9 mouse cellular contexts compared by ENCODE assay signal in the genomic region with DNA sequence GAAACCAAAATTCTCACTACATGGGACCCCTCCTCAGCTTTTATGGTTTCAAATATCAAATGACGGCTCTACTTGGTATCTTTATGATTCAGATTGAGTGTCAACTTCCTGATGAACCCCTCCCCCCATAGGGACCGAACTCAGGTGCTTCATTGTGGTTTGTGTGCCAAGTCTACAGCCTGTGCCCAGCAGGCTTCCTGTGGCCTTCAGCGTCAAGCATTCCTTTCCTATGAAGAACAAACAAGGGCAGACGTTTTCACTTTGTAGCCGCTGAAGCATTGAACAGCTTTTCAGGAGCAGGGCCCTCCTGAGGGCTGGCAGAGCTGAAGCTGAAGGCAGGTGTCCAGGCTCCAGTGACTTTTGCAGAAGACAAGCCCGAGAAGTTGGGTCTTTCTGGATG. TPM values are rescaled to one million over a fixed set of nuclear protein-coding genes. Genes with fewer than 3 reads are reported as not detected.
A peak's percentile ranks its signal among the peaks of the same experiment; 100 is the strongest.
DNase-seq lines count a peak whose midpoint lies in the region; ATAC-seq and TF ChIP-seq lines count a peak whose summit lies in the region.
"Had no signal": no experiment of that assay in that cellular context is flagged by ENCODE, and none has a peak within 500 bp of the region (broad histone marks: within the 10 kb centered on the region; RNA-seq: fewer than 3 reads in every experiment).

No protein-coding gene starts in this region.

- peaks cover 32% of the 10 kb centered on the region for H3K36me3 ChIP-seq in heart, embryonic 13.5 days
- peaks cover 31% of the 10 kb centered on the region for H3K36me3 ChIP-seq in lung, embryonic 14.5 days (ENCODE audit: insufficient read depth)
- peaks cover 21% of the 10 kb centered on the region for H3K36me3 ChIP-seq in small intestine, adult 2 months (ENCODE audit: control insufficient read depth, insufficient read depth, low read length)

- no peak overlapping the region for H3K4me3 ChIP-seq in heart, embryonic 13.5 days
- H3K4me3 ChIP-seq in lung, embryonic 14.5 days (ENCODE audit: low read depth, low read length) = no peak overlapping the region
- H3K4me3 ChIP-seq in small intestine, adult 2 months (ENCODE audit: low read depth, low read length) = peak overlapping the region; percentile 18; the same call in 1 of the 2 replicates
- H3K4me3 ChIP-seq: heart, embryonic 12.5 days had no signal

- peak overlapping the region; percentile 59; the same call in 1 of the 2 replicates for H3K9ac ChIP-seq in heart, embryonic 13.5 days
- no peak overlapping the region; the same call in 1 of the 2 replicates for H3K9ac ChIP-seq in lung, embryonic 14.5 days
- H3K9ac ChIP-seq: heart, embryonic 12.5 days had no signal

- H3K27me3 ChIP-seq in heart, embryonic 13.5 days (replicated peaks) = no peaks in the 10 kb centered on the region
- H3K27me3 ChIP-seq in lung, embryonic 14.5 days (ENCODE audit: insufficient read depth, low read length) = no peaks in the 10 kb centered on the region
- H3K27me3 ChIP-seq in small intestine, adult 2 months (ENCODE audit: control insufficient read depth, insufficient read depth, low read length) = no peaks in the 10 kb centered on the region
- H3K27me3 ChIP-seq: heart, embryonic 12.5 days had no signal

- no peak for DNase-seq in heart, postnatal 10 days
- DNase-seq in lung, adult 18-20 months = peak; percentile 30 to 65
- DNase-seq in lung, postnatal 14 days = no peak
- peak; percentile 68 for DNase-seq in lung, embryonic 14.5 days
- no peak for DNase-seq in right cerebral cortex, adult 2 months (ENCODE audit: low spot score in 2 of 2)
- DNase-seq: kidney, adult 18-20 months had no signal

- H3K9me3 ChIP-seq in heart, embryonic 13.5 days = no peaks in the 10 kb centered on the region
- H3K9me3 ChIP-seq in lung, embryonic 14.5 days (ENCODE audit: low read depth, low read length) = no peaks in the 10 kb centered on the region
- H3K9me3 ChIP-seq: heart, embryonic 12.5 days had no signal

- H3K27ac ChIP-seq in heart, embryonic 13.5 days (replicated peaks) = peak overlapping the region; percentile 79; the same call in 1 of the 2 replicates
- H3K27ac ChIP-seq in lung, embryonic 14.5 days (ENCODE audit: low read depth) = peak overlapping the region; percentile 76
- no peak overlapping the region for H3K27ac ChIP-seq in small intestine, adult 2 months (ENCODE audit: insufficient read depth, low read depth, low read length)

- 42% methylated on average over 6 of the region's 6 CpGs for WGBS in heart, embryonic 13.5 days
- 37% methylated on average over 6 of the region's 6 CpGs for WGBS in lung, embryonic 14.5 days
- 14% methylated on average over 6 of the region's 6 CpGs for WGBS in small intestine, adult 2 months

- no peak for ATAC-seq in heart, embryonic 13.5 days (ENCODE audit: extremely low read depth, insufficient number of reproducible peaks, low FRiP score, low TSS enrichment)
- ATAC-seq in lung, embryonic 14.5 days (ENCODE audit: insufficient read depth) = 0 out of 2 replicates have a peak, but pooled peaks have one; percentile 22

- H3K4me1 ChIP-seq in heart, embryonic 13.5 days = peaks cover 40% of the 10 kb centered on the region
- H3K4me1 ChIP-seq in lung, embryonic 14.5 days (ENCODE audit: insufficient read depth) = peaks cover 7% of the 10 kb centered on the region; the same call in 1 of the 2 replicates
- no peaks in the 10 kb centered on the region for H3K4me1 ChIP-seq in small intestine, adult 2 months (ENCODE audit: control insufficient read depth, insufficient read depth, insufficient read length, low read length)

- TF ChIP-seq CTCF in lung, embryonic 14.5 days (IDR thresholded peaks at IDR 0.05; ENCODE audit: low read depth) = no peak
- no peak for TF ChIP-seq CTCF in small intestine, adult 2 months (IDR thresholded peaks at IDR 0.05; ENCODE audit: extremely low read depth, insufficient read length, insufficient replicate concordance, low read depth, low read length)

- peak overlapping the region; percentile 11; the same call in 1 of the 2 replicates for H3K4me2 ChIP-seq in heart, embryonic 13.5 days
- peak overlapping the region; percentile 27; the same call in 1 of the 2 replicates for H3K4me2 ChIP-seq in lung, embryonic 14.5 days
- H3K4me2 ChIP-seq: heart, embryonic 12.5 days had no signal

- no peak for TF ChIP-seq POLR2A in small intestine, adult 2 months (IDR thresholded peaks at IDR 0.05; ENCODE audit: low read depth, low read length)

- intact Hi-C loops in heart, postnatal 10 days (cut with DNase I) = no loop called here

RNA-seq across cellular contexts. Expression of gene Mrps23, which starts 9.6 kb away (rescaled TPM):
- polyA plus RNA-seq in heart, embryonic 13.5 days (2015; fragmentation: Nextera tagmentation; extraction: Ambion mirVana) = 76.0 and 82.1 TPM in 2 replicates
- total RNA-seq in heart, postnatal 10 days (2021) = 100 to 1,000 TPM; 250 to 256 TPM
- 55.1 and 57.6 TPM in 2 replicates for polyA plus RNA-seq in lung, embryonic 14.5 days (2014; fragmentation: Nextera tagmentation; extraction: Ambion mirVana)
- 9.4 and 17.5 TPM in 2 replicates for polyA plus RNA-seq in small intestine, adult 2 months (2012; rRNA removed)

Comparison
In these comparisons a context has a peak if more than half of its experiments do, and no peak if none do; other contexts are left out.
1. DNase-seq: peak in lung, adult 18-20 months (2 of 2) and lung, embryonic 14.5 days (single experiment); none in heart, postnatal 10 days (0 of 2), lung, postnatal 14 days (single experiment) and right cerebral cortex, adult 2 months (0 of 2).